Mouse (Mus musculus) liver, adult 2 months (tissue): ENCODE results near the gene Hmga1b. TPM values are rescaled to one million over a fixed set of nuclear protein-coding genes. Genes with fewer than 3 reads are reported as not detected.
"Not testable (repeated sequence)": the region's sequence is repeated elsewhere in the genome, so short reads cannot be mapped to it uniquely, and the experiment has no call there.

Experiments used
- DNase-seq: peaks from one replicate; pipeline ENCODE4 v3.0.0-alpha.2; 2011; ENCODE audit warnings: low read depth, low spot score; ENCODE audit errors: extremely low read depth
- H3K27ac ChIP-seq: fragments of 200-500 bp; replicated peaks from 2 replicates; pipeline ENCODE4 v1.5.1; 2012; ENCODE audit warnings: low read depth, mild to moderate bottlenecking, control low read depth, inconsistent platforms, low read length; ENCODE audit not compliant: insufficient read depth
- H3K27me3 ChIP-seq: fragments of 200-500 bp; 2 replicates; pipeline ENCODE4 v1.6.1; 2012; ENCODE audit warnings: mild to moderate bottlenecking, moderate library complexity, low read length, inconsistent platforms; ENCODE audit not compliant: control insufficient read depth, insufficient read depth
- H3K36me3 ChIP-seq: fragments of 200-500 bp; 2 replicates; pipeline ENCODE4 v1.6.1; 2012; ENCODE audit warnings: low read length, inconsistent platforms; ENCODE audit not compliant: control insufficient read depth, insufficient read depth
- H3K4me1 ChIP-seq: fragments of 200-500 bp; 2 replicates; pipeline ENCODE4 v1.6.1; 2011; ENCODE audit warnings: low read length; ENCODE audit not compliant: control insufficient read depth, insufficient read depth
- H3K4me3 ChIP-seq: fragments of 200-500 bp; 2 replicates; pipeline ENCODE4 v1.5.1; 2011; ENCODE audit warnings: low read depth, mild to moderate bottlenecking, control low read depth, low read length, moderate library complexity; ENCODE audit not compliant: insufficient read depth
- H3K79me2 ChIP-seq: fragments of 200-500 bp; 2 replicates; pipeline ENCODE4 v1.6.1; 2012; ENCODE audit warnings: inconsistent platforms, mild to moderate bottlenecking, low read length, moderate library complexity; ENCODE audit not compliant: control insufficient read depth, insufficient read depth
- H3K9ac ChIP-seq: fragments of 200-500 bp; 2 replicates; pipeline ENCODE4 v1.6.1; 2012; ENCODE audit warnings: low read depth, mild to moderate bottlenecking, control low read depth, inconsistent platforms, low read length
- CTCF ChIP-seq: fragments of 200-500 bp; IDR thresholded peaks from 2 replicates; pipeline ENCODE4 v1.5.1; 2011; ENCODE audit warnings: low read depth, low read length, control low read depth
- POLR2A ChIP-seq: fragments of 200-500 bp; IDR thresholded peaks from 2 replicates; pipeline ENCODE4 v1.6.1; 2011; ENCODE audit warnings: low read length, control low read depth; ENCODE audit not compliant: insufficient read depth; ENCODE audit errors: extremely low read depth
- WGBS: fragments of 180-500 bp; shearing (Covaris S2); methylation state at CpG from one replicate; pipeline ENCODE4 v1.1.7; 2018; 5-methylcytosine and 5-hydroxymethylcytosine counted together
- polyA plus RNA-seq: library from polyadenylated mRNA; depleted of rRNA; stranded (reverse); fragments of >200 nt; gene quantifications from 2 replicates; pipeline ENCODE4 v1.2.3, GENCODE M21; 2012
- total RNA-seq: library from RNA; depleted of rRNA; stranded (reverse); fragments of >200 nt; gene quantifications from 2 replicates; pipeline ENCODE4 v1.2.3, GENCODE M21; 2014

The Hmga1b gene
- total and polyA plus RNA-seq, 2 experiments, result 0.12 to 0.55 TPM

- TF ChIP-seq CTCF (no peak), POLR2A (no peak)
- peaks cover 3% of the 10 kb centered on the region; the same call in 1 of the 2 replicates for H3K79me2 ChIP-seq
- no peak for DNase-seq
- H3K36me3 ChIP-seq, result no peaks in the 10 kb centered on the region
- WGBS, result 98% methylated on average over 1 of the region's 1 CpGs
- H3K27me3 ChIP-seq, result no peaks in the 10 kb centered on the region
- no peak overlapping the region for H3K9ac ChIP-seq
- H3K4me1 ChIP-seq, result peaks cover 6% of the 10 kb centered on the region
- H3K4me3 ChIP-seq, result no peak overlapping the region
- H3K27ac ChIP-seq, result no peak overlapping the region
Observed at GRCm38 (mm10) chr11:120779876-120780275, 17.3 kb downstream of the Hmga1b start.

GRCm38 (mm10) chr11:120781361-120781760 is 18.8 kb downstream of the Hmga1b start:
- WGBS, result 97% methylated on average over 6 of the region's 6 CpGs

GRCm38 (mm10) chr11:120783426-120784063 is 21.0 kb downstream of the Hmga1b start:
- H3K27ac ChIP-seq, result peak overlapping the region; percentile 35
- DNase-seq, result no peak
- H3K9ac ChIP-seq, result peak overlapping the region; percentile 90
- no peaks in the 10 kb centered on the region for H3K27me3 ChIP-seq
- peaks cover 12% of the 10 kb centered on the region for H3K4me1 ChIP-seq
- 2% methylated on average over 42 of the region's 42 CpGs for WGBS
- peak overlapping the region; percentile 65 for H3K4me3 ChIP-seq
- H3K79me2 ChIP-seq, result peaks cover 4% of the 10 kb centered on the region; the same call in 1 of the 2 replicates
- 0 out of 2 replicates have a peak, but pooled peaks cover 2% of the 10 kb centered on the region for H3K36me3 ChIP-seq
- TF ChIP-seq CTCF (no peak), POLR2A (no peak)

More at GRCm38 (mm10) chr11:120781361-120781760, 18.8 kb downstream of the Hmga1b start:
- not testable (repeated sequence) for H3K79me2 ChIP-seq, H3K4me3 ChIP-seq, H3K9ac ChIP-seq, H3K27ac ChIP-seq, H3K36me3 ChIP-seq, H3K27me3 ChIP-seq, DNase-seq
- peaks cover 12% of the 10 kb centered on the region for H3K4me1 ChIP-seq

- peaks cover 4% of the 10 kb centered on the region; the same call in 1 of the 2 replicates for H3K79me2 ChIP-seq
- H3K36me3 ChIP-seq, result peaks cover 3% of the 10 kb centered on the region; the same call in 1 of the 2 replicates
- H3K4me1 ChIP-seq, result peaks cover 12% of the 10 kb centered on the region
- WGBS, result 1% methylated on average over 104 of the region's 107 CpGs
- H3K9ac ChIP-seq, result peak within 1 kb of the TSS; percentile 94
- no peaks in the 10 kb centered on the region for H3K27me3 ChIP-seq
- peak within 1 kb of the TSS; percentile 68 for H3K27ac ChIP-seq
- DNase-seq, result peak; percentile 58
- no peak for TF ChIP-seq POLR2A
- TF ChIP-seq CTCF, result no peak
- H3K4me3 ChIP-seq, result peak within 1 kb of the TSS; percentile 65
Observed at GRCm38 (mm10) chr11:120784064-120784791, 21.6 kb downstream of the Hmga1b start, which contains the start of the genes Rfng and Gps1. Rfng (minus strand) TSS chr11:120784207. Gps1 (plus strand) TSS chr11:120784272.

- Histone ChIP-seq H3K4me1 (peaks cover 12% of the 10 kb centered on the region), H3K36me3 (peaks cover 12% of the 10 kb centered on the region; the same call in 1 of the 2 replicates), H3K79me2 (peaks cover 4% of the 10 kb centered on the region; the same call in 1 of the 2 replicates), H3K9ac (peak overlapping the region; percentile 94), H3K4me3 (0 out of 2 replicates have a peak overlapping the region, but pooled peaks have one; percentile 65), H3K27me3 (no peaks in the 10 kb centered on the region), H3K27ac (no peak overlapping the region)
- no peak for DNase-seq
- WGBS, result 36% methylated on average over 9 of the region's 9 CpGs
- TF ChIP-seq CTCF (no peak), POLR2A (no peak)
Observed at GRCm38 (mm10) chr11:120785145-120785544, 22.6 kb downstream of the Hmga1b start.

GRCm38 (mm10) chr11:120788460-120788859 is 25.9 kb downstream of the Hmga1b start:
- not testable (repeated sequence) for H3K27ac ChIP-seq, H3K79me2 ChIP-seq, H3K27me3 ChIP-seq, H3K4me1 ChIP-seq, H3K4me3 ChIP-seq, DNase-seq, H3K9ac ChIP-seq
- WGBS, result 92% methylated on average over 10 of the region's 10 CpGs
- H3K36me3 ChIP-seq, result peaks cover 35% of the 10 kb centered on the region
